Mouse (Mus musculus) MEL (cell line): ENCODE measurements around the gene Pip4k2b.

ENCODE experiments used
- BHLHE40 ChIP-seq: IDR thresholded peaks from 2 replicates; pipeline ENCODE4 v1.6.1; 2012; ENCODE audit warnings: low read depth, mild to moderate bottlenecking, inconsistent platforms, low read length, improper control_type of control experiment, borderline replicate concordance
- CHD2 ChIP-seq: IDR thresholded peaks from 2 replicates; pipeline ENCODE4 v1.6.1; 2011; ENCODE audit warnings: low read length, improper control_type of control experiment
- CTCF ChIP-seq, 3 experiments: IDR thresholded peaks in 2 of 3; conservative IDR thresholded peaks in 1 of 3; 2 replicates each; pipeline ENCODE4 v1.5.1; 2011 to 2012; ENCODE audit warnings: low read length in 3 of 3, low read depth in 2 of 3, mild to moderate bottlenecking in 2 of 3, improper control_type of control experiment in 1 of 3, inconsistent platforms in 1 of 3, mixed read lengths in 1 of 3, moderate library complexity in 1 of 3; ENCODE audit not compliant: control insufficient read depth in 1 of 3, insufficient read depth in 1 of 3, poor library complexity in 1 of 3, severe bottlenecking in 1 of 3
- ELF1 ChIP-seq: IDR thresholded peaks from 2 replicates; pipeline ENCODE4 v1.6.1; 2014; ENCODE audit warnings: low read depth, mild to moderate bottlenecking, inconsistent platforms, low read length, improper control_type of control experiment, moderate library complexity
- POLR2A ChIP-seq, 2 experiments: IDR thresholded peaks; 2 replicates each; pipeline ENCODE4 v1.6.1; 2011 to 2012; ENCODE audit warnings: low read length in 2 of 2, mild to moderate bottlenecking in 2 of 2, control low read depth in 1 of 2, improper control_type of control experiment in 1 of 2, low read depth in 1 of 2, moderate library complexity in 1 of 2; ENCODE audit not compliant: control insufficient read depth in 1 of 2, insufficient read depth in 1 of 2, poor library complexity in 1 of 2
- USF1 ChIP-seq: IDR thresholded peaks from 2 replicates; pipeline ENCODE4 v1.6.1; 2014; ENCODE audit warnings: low read depth, mild to moderate bottlenecking, inconsistent platforms, low read length, improper control_type of control experiment, moderate library complexity
- USF2 ChIP-seq, 2 experiments: IDR thresholded peaks; 2 replicates each; pipeline ENCODE4 v1.6.1; 2011 to 2012; ENCODE audit warnings: improper control_type of control experiment in 2 of 2, low read length in 2 of 2, borderline replicate concordance in 1 of 2, inconsistent platforms in 1 of 2, low read depth in 1 of 2, mild to moderate bottlenecking in 1 of 2; ENCODE audit not compliant: insufficient read depth in 1 of 2

GRCm38 (mm10) chr11:97686322-97686908, 58.1 kb downstream of the Pip4k2b start:
- TF ChIP-seq POLR2A (IDR thresholded peaks at IDR 0.05; ENCODE audit: control insufficient read depth in 1 of 2, insufficient read depth in 1 of 2, low read depth in 1 of 2, low read length in 2 of 2, poor library complexity in 1 of 2) (no peak), BHLHE40 (no peak), USF1 (no peak), CHD2 (no peak), USF2 (IDR thresholded peaks at IDR 0.05; ENCODE audit: borderline replicate concordance in 1 of 2, insufficient read depth in 1 of 2, low read depth in 1 of 2, low read length in 2 of 2) (no peak), CTCF (IDR thresholded peaks at IDR 0.05 in 2 of 3, conservative IDR thresholded peaks at IDR 0.05 in 1 of 3; ENCODE audit: control insufficient read depth in 1 of 3, insufficient read depth in 1 of 3, low read depth in 2 of 3, low read length in 3 of 3, poor library complexity in 1 of 3, severe bottlenecking in 1 of 3) (no peak), ELF1 (no peak)
